Mouse (Mus musculus) mesoderm, embryonic 11.5 days (tissue): ENCODE measurements around the gene Lztr1.

Source experiments
- DNase-seq: peaks from one replicate; pipeline ENCODE4 v3.0.0-alpha.2; 2012; ENCODE audit warnings: low read depth, low spot score

Gene Lztr1

GRCm38 (mm10) chr16:17556907-17557306 lies 48.4 kb downstream of the Lztr1 start:
- no peak for DNase-seq

- peak; percentile 72 for DNase-seq
Observed at GRCm38 (mm10) chr16:17557947-17558480, 49.5 kb downstream of the Lztr1 start.

- no peak for DNase-seq
Observed at GRCm38 (mm10) chr16:17558811-17559210, 50.3 kb downstream of the Lztr1 start.

- no peak for DNase-seq
Observed at GRCm38 (mm10) chr16:17559396-17560027, 51.0 kb downstream of the Lztr1 start.

GRCm38 (mm10) chr16:17561128-17561750 lies 52.8 kb downstream of the Lztr1 start, which contains the start of gene Lrrc74b:
Gene Lrrc74b, minus strand, starts transcription at chr16:17561247.
- DNase-seq = peak; percentile 88

GRCm38 (mm10) chr16:17561751-17562208 lies 53.3 kb downstream of the Lztr1 start, which contains the start of gene P2rx6:
Gene P2rx6, plus strand, starts transcription at chr16:17561885.
- peak; percentile 60 for DNase-seq

GRCm38 (mm10) chr16:17563580-17563979 lies 55.1 kb downstream of the Lztr1 start:
- no peak for DNase-seq

- no peak for DNase-seq
Observed at GRCm38 (mm10) chr16:17564221-17564620, 55.7 kb downstream of the Lztr1 start.

- DNase-seq = no peak
Observed at GRCm38 (mm10) chr16:17564771-17565170, 56.3 kb downstream of the Lztr1 start.

GRCm38 (mm10) chr16:17566186-17566585 lies 57.7 kb downstream of the Lztr1 start:
- DNase-seq = no peak
